Mouse (Mus musculus) mouse trophoblast stem cell (cell line): Measurements from ENCODE around the gene Hp1bp3.

Experiments used
- in situ Hi-C, 2 experiments: fragments of 300-500 bp; cut with MseI, MboI; formaldehyde crosslinking; loops; 2 replicates in 1 of 2; 3 replicates in 1 of 2; pipeline ENCODE4 v1.15.1; 2025

Hp1bp3 gene

DNA sequence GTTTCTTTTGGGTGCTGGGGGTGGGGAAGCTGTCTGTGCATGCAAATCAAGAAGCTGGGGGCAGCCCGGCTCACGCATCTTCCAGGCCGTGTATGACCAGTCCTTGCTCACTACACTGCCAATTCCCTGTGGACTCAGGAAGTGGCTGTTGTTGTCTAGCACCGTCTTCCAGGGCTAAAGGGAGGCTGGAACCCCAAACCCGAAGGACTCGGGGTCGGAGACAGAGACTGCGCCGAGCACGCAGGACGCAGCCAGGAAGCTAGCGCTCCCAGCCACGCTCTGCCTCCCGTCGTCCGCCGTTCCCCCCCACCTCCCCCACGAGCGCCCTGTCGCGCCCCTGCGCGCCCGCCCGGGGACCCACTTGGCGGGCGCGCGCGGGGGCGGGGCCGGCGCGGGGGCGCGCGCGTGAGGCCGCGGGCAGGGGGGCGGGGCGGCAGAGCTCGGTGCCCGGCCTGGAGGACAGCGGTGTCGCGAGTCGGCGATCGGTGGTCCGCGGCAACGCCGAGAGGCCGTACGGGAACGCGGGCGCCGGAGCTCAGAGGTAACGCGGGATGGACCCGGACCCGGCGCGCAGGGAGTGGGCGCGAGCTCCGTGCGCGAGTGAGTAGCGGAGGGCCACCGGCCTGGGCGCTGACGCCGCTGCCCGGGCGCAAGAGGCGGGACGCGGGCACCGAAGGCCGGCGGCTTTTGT, at the start of gene Hp1bp3:
TSS of gene Hp1bp3 (plus strand) at position 97 of the 691 bp plus-strand sequence.
- in situ Hi-C loops, result no loop called here

- in situ Hi-C loops, result no loop called here
These were observed 49.6 kb upstream of the Hp1bp3 start for GRCm38 (mm10) chr4:138166519-138166918.

DNA sequence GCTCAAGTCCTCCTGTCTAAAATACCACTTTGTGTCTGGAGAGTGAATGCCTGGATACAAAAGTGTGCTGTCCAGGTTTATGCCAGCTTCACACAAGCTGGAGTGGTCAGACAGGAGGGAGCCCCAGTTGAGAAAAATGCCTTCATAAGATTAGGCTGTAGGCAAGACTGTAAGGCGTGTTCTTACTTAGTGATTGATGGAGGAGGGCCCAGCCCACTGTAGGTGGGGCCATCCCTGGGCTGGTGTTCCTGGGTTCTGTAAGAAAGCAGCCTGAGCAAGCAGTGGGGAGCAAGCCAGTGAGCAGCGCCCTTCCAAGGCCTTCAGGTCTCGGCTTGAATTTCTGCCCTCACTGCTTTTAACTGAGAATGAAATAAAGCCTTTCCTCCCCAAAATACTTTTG, 47.9 kb upstream of the Hp1bp3 start:
- in situ Hi-C loops, result no loop called here

GRCm38 (mm10) chr4:138169420-138169819, 46.7 kb upstream of the Hp1bp3 start:
- in situ Hi-C loops, result no loop called here

DNA sequence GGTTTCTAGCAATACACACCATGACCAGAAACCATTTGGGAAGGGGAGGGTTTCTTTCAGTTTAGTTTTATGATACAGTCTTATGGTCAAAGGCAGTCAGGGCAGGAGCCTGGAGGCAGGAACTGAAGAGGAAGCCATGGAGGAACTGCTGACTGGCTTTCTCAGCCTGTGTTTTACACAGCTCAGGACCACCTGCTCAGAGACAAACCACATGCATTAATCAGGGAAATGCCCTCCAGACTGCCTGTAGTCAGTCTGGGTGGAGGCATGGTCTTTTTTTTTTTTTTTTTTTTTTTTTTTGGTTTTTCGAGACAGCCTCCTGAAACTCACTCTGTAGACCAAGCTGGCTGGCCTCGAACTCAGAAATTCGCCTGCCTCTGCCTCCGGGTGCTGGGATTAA, 43.4 kb upstream of the Hp1bp3 start:
- in situ Hi-C loops, result no loop called here

- in situ Hi-C loops, result no loop called here
These were observed 36.7 kb upstream of the Hp1bp3 start for GRCm38 (mm10) chr4:138179391-138179790.

GRCm38 (mm10) chr4:138180719-138181118, 35.4 kb upstream of the Hp1bp3 start:
- in situ Hi-C loops, result no loop called here

GRCm38 (mm10) chr4:138184056-138184455, 32.0 kb upstream of the Hp1bp3 start:
- in situ Hi-C loops, result no loop called here

- in situ Hi-C loops, result no loop called here
These were observed 31.5 kb upstream of the Hp1bp3 start for GRCm38 (mm10) chr4:138184573-138184981.

- in situ Hi-C loops, result no loop called here
These were observed 30.1 kb upstream of the Hp1bp3 start for GRCm38 (mm10) chr4:138185961-138186360.

- in situ Hi-C loops, result no loop called here
These were observed 28.1 kb upstream of the Hp1bp3 start for GRCm38 (mm10) chr4:138187995-138188394.

GRCm38 (mm10) chr4:138192561-138192960, 23.5 kb upstream of the Hp1bp3 start:
- in situ Hi-C loops, result no loop called here

- in situ Hi-C loops, result no loop called here
These were observed 15.3 kb upstream of the Hp1bp3 start for GRCm38 (mm10) chr4:138200769-138201168.

GRCm38 (mm10) chr4:138201696-138202095, 14.4 kb upstream of the Hp1bp3 start:
- in situ Hi-C loops, result no loop called here

DNA sequence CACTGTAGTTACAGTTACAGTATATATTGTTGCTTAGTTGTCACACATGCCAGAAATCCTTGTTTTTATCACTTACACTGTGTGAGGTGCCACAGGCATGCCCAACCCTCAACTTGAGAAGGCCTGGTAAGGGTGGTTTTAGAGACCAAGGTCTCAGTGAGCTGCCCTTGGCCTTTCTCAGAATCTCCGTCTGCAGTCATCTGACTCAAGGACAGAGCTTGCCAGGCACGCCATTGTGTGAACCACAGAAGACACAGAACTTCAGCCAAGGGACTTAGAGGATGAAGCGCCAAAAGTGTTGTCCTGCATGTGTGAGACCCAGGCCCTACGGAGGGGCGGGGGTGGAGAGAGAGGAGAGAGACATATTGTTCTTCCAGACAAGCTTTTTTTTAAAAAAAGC, 6.0 kb upstream of the Hp1bp3 start:
- in situ Hi-C loops, result no loop called here

DNA sequence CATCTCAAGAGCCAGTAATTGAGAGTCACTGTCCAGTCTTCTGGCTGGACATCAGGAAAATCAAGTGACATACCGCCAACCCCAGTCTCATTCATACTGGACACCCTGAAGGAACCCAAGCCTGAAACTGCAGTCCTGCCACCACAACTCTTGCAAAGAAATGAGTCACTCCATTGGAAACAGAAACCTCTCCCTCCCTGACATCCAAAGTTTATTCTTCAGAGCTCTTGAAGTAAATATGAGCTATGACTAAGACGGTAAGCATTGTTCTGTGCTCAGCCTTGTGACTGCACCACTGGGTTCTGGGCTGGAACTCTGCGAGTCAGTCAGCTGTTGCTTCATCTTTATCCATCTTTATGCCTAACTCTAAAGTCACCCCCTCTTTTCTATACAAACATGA, 2.2 kb upstream of the Hp1bp3 start:
- in situ Hi-C loops, result no loop called here

GRCm38 (mm10) chr4:138215671-138216199, 361 bp upstream of the Hp1bp3 start:
- in situ Hi-C loops, result no loop called here

DNA sequence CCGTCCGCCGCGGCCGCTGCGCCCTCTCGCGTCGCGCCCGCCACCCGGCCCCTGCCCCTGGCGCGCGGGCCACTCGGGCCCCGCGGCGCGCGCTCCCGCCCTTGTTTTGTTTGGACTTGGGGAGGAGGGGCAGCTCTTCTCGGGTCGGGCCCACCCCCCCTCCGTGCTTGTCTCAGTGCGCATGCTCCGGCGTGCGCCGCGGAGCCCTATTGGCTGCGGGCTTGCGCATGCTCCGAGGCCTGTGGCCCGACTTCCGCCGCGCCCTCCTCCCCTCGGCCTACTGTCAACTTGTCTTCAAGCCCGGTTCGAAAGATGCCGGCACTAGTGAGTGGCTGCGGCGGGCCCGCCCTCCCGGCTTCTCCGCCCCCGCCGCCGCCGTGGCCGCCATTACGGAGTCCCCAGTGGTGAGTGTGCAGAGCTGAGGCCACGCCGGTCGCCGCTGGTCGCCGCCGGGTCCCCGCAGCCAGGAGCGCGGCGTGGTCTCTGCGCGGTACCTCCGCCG, 846 bp downstream of the Hp1bp3 start:
- in situ Hi-C loops, result no loop called here

GRCm38 (mm10) chr4:138217441-138217840, 1.3 kb downstream of the Hp1bp3 start:
- in situ Hi-C loops, result no loop called here

DNA sequence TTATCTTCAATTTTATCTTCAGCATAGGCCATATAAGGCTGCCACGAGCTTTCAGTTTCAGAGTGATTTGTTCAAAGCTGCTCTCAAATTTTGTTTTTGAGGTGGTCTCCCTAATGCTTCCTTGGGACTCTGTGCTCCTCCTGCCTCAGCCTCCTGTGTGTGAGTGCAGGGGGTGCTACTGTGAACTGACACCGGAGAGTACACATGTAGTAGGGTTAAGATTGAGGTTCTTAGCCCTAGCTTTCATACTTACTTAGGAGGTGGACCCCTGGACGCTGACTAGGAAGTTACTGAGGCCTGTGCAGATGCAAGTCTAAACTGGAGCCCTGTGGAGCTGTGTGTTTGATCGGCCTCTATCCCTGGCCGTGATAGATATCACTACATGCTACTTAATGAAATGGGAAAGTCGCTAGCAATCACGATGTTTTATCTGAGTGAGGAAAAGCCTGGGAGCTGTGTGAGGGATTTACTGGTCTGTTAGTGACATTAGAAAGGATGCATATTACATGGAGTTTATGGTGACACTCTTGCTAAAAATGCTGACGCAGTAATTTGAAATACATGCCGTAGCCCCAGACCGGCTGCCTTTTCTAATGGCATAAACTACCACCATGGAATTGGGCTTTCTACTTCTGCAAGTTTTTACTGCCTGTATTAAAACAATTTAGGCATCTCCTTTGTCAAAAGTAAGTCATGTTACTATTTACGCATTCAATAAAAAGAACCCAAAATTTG, 2.0 kb downstream of the Hp1bp3 start:
- in situ Hi-C loops, result no loop called here

GRCm38 (mm10) chr4:138219331-138219730, 3.2 kb downstream of the Hp1bp3 start:
- in situ Hi-C loops, result no loop called here

DNA sequence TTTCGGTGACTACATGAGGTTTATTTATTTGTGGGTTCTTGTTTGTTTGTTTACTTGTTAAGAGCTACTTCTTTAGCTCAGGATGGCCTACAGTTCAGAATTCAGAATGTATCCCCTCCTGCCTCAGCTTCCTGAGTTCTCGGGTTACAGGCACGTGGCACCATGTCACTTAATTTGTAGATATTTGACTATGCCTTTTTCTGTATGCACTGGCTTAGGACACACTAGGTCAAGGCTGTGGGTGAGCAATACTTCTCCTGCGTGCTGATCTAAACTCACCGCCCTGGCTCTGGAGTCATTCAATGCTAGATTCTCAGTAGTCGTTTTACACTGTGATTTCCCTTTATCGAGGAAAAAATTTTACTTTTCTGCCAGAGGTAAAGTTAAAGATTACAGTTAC, 4.7 kb downstream of the Hp1bp3 start:
- in situ Hi-C loops, result no loop called here

DNA sequence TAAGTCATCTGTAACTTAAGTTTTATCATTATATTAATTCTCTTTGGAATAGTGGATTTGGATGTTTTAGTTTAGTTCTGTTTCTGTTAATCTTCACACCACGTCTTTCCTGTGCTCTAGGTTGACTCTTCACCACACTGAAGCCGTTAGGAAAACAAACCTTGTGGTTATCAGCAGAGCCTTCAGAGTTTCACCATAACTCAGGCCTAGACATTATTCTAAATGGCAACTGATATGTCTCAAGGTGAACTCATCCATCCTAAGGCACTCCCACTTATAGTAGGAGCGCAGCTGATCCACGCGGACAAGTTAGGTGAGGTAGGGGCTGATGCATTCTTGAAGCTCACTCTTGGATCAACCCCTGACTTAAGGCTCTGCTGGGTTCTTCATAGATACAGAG, 5.3 kb downstream of the Hp1bp3 start:
- in situ Hi-C loops, result no loop called here
